Mouse (Mus musculus): ENCODE data around the gene Ahctf1. TPM values are rescaled to one million over a fixed set of nuclear protein-coding genes. Genes with fewer than 3 reads are reported as not detected.

Gene Ahctf1
- total RNA-seq, 2 experiments from 2014 or later, result 24.6 to 34.1 TPM

- DNase-seq (ENCODE audit: low spot score in 2 of 2), result no peak
Observed at GRCm38 (mm10) chr1:179805751-179806150, 2.3 kb upstream of the Ahctf1 start.

- DNase-seq (ENCODE audit: low spot score in 2 of 2), result no peak
Observed at GRCm38 (mm10) chr1:179804140-179804881, 831 bp upstream of the Ahctf1 start.

GRCm38 (mm10) chr1:179802610-179803512, 619 bp downstream of the Ahctf1 start, which contains the start of gene Gm10518:
Gene Gm10518 (plus strand): TSS chr1:179803376.
- DNase-seq (ENCODE audit: low spot score in 2 of 2), result peak in 1 of 2 experiments; percentile 53

- DNase-seq (ENCODE audit: low spot score in 2 of 2), result no peak
Observed at GRCm38 (mm10) chr1:179798794-179799193, 4.7 kb downstream of the Ahctf1 start.

GRCm38 (mm10) chr1:179787281-179787680, 16.2 kb downstream of the Ahctf1 start:
- DNase-seq (ENCODE audit: low spot score in 2 of 2), result no peak

- DNase-seq (ENCODE audit: low spot score in 2 of 2), result no peak
Observed at GRCm38 (mm10) chr1:179785502-179785901, 18.0 kb downstream of the Ahctf1 start.

- DNase-seq (ENCODE audit: low spot score in 2 of 2), result no peak
Observed at GRCm38 (mm10) chr1:179784098-179784497, 19.4 kb downstream of the Ahctf1 start.

GRCm38 (mm10) chr1:179776831-179777230, 26.6 kb downstream of the Ahctf1 start:
- DNase-seq (ENCODE audit: low spot score in 2 of 2), result no peak

GRCm38 (mm10) chr1:179760553-179760952, 42.9 kb downstream of the Ahctf1 start:
- DNase-seq (ENCODE audit: low spot score in 2 of 2), result no peak

GRCm38 (mm10) chr1:179760086-179760485, 43.4 kb downstream of the Ahctf1 start:
- DNase-seq (ENCODE audit: low spot score in 2 of 2), result no peak

GRCm38 (mm10) chr1:179756477-179756876, 47.0 kb downstream of the Ahctf1 start:
- no peak for DNase-seq (ENCODE audit: low spot score in 2 of 2)

GRCm38 (mm10) chr1:179753006-179753405, 50.5 kb downstream of the Ahctf1 start:
- DNase-seq (ENCODE audit: low spot score in 2 of 2), result peak in 1 of 2 experiments; percentile 31

- DNase-seq (ENCODE audit: low spot score in 2 of 2), result no peak
Observed at GRCm38 (mm10) chr1:179752276-179752675, 51.2 kb downstream of the Ahctf1 start.

- no peak for DNase-seq (ENCODE audit: low spot score in 2 of 2)
Observed at GRCm38 (mm10) chr1:179745171-179745570, 58.3 kb downstream of the Ahctf1 start, which contains the start of gene Kif28. Gene Kif28 (minus strand): TSS chr1:179745271.

GRCm38 (mm10) chr1:179743593-179744193, 59.8 kb downstream of the Ahctf1 start:
- no peak for DNase-seq (ENCODE audit: low spot score in 2 of 2)

GRCm38 (mm10) chr1:179736483-179736882, 67.0 kb downstream of the Ahctf1 start:
- no peak for DNase-seq (ENCODE audit: low spot score in 2 of 2)

GRCm38 (mm10) chr1:179734500-179735474, 68.7 kb downstream of the Ahctf1 start:
- peak; percentile 79 to 80 for DNase-seq (ENCODE audit: low spot score in 2 of 2)

- DNase-seq (ENCODE audit: low spot score in 2 of 2), result no peak
Observed at GRCm38 (mm10) chr1:179731391-179731790, 72.1 kb downstream of the Ahctf1 start.

- no peak for DNase-seq (ENCODE audit: low spot score in 2 of 2)
Observed at GRCm38 (mm10) chr1:179728661-179729060, 74.8 kb downstream of the Ahctf1 start.

GRCm38 (mm10) chr1:179722811-179723469, 80.5 kb downstream of the Ahctf1 start:
- no peak for DNase-seq (ENCODE audit: low spot score in 2 of 2)

Data from layer of hippocampus, postnatal 10 days (tissue).